Mouse (Mus musculus) bone marrow macrophage, adult 2 months (primary cell): ENCODE data around the gene Ccsap. TPM values are rescaled to one million over a fixed set of nuclear protein-coding genes. Genes with fewer than 3 reads are reported as not detected.
A peak's percentile ranks its signal among the peaks of the same experiment; 100 is the strongest.

Experiments used
- H3K27ac ChIP-seq: 2 replicates; pipeline ENCODE4 v1.5.1; 2012; ENCODE audit warnings: low read depth, low read length; ENCODE audit not compliant: insufficient read depth
- H3K4me1 ChIP-seq: 2 replicates; pipeline ENCODE4 v1.6.1; 2012; ENCODE audit warnings: low read length; ENCODE audit not compliant: control insufficient read depth, insufficient read depth
- H3K4me3 ChIP-seq: 2 replicates; pipeline ENCODE4 v1.5.1; 2012; ENCODE audit warnings: mild to moderate bottlenecking, low read length, moderate library complexity; ENCODE audit not compliant: insufficient read depth
- CTCF ChIP-seq: IDR thresholded peaks from 2 replicates; pipeline ENCODE4 v1.5.1; 2012; ENCODE audit warnings: low read depth, mild to moderate bottlenecking, low read length, moderate library complexity
- POLR2A ChIP-seq: IDR thresholded peaks from 2 replicates; pipeline ENCODE4 v1.6.1; 2012; ENCODE audit warnings: mild to moderate bottlenecking, low read depth, low read length, borderline replicate concordance
- polyA plus RNA-seq: library from polyadenylated mRNA; stranded (reverse); fragments of >200 nt; gene quantifications from 2 replicates; pipeline ENCODE4 v1.2.4, GENCODE M21; 2012; ENCODE audit not compliant: missing spikeins, insufficient read depth, insufficient read length

The Ccsap gene
- polyA plus RNA-seq, 1 experiment, result 5.9 TPM

- peak overlapping the region; percentile 75 for H3K4me3 ChIP-seq
- TF ChIP-seq POLR2A (no peak), CTCF (no peak)
- peaks cover 10% of the 10 kb centered on the region for H3K4me1 ChIP-seq
- H3K27ac ChIP-seq, result no peak overlapping the region
These were observed 915 bp downstream of the Ccsap start for GRCm38 (mm10) chr8:123858941-123859647.

DNA sequence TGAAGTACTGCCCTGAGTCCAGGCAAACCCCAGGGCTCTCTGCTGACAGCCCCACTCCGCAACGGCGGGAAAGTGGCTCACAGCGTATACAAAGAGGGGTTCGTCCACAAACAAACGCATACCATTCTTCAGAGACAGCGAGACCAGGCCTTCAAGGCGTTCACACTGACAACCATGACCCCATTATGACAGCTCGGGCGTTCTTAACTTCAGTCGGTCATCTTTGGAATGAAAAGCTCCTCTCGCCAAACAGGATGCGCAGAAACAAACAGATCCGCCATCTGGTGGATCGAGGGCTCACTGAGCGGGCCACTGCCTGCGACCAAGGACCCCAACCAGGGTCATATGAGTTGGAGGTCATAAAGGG, 1.5 kb downstream of the Ccsap start:
- Histone ChIP-seq H3K4me1 (peaks cover 10% of the 10 kb centered on the region), H3K4me3 (peak overlapping the region; percentile 75), H3K27ac (no peak overlapping the region)
- no peak for TF ChIP-seq CTCF
- no peak for TF ChIP-seq POLR2A

- Histone ChIP-seq H3K4me1 (peaks cover 10% of the 10 kb centered on the region), H3K4me3 (no peak overlapping the region), H3K27ac (no peak overlapping the region)
- TF ChIP-seq CTCF (no peak), POLR2A (no peak)
These were observed 2.6 kb downstream of the Ccsap start for GRCm38 (mm10) chr8:123857361-123857760.

DNA sequence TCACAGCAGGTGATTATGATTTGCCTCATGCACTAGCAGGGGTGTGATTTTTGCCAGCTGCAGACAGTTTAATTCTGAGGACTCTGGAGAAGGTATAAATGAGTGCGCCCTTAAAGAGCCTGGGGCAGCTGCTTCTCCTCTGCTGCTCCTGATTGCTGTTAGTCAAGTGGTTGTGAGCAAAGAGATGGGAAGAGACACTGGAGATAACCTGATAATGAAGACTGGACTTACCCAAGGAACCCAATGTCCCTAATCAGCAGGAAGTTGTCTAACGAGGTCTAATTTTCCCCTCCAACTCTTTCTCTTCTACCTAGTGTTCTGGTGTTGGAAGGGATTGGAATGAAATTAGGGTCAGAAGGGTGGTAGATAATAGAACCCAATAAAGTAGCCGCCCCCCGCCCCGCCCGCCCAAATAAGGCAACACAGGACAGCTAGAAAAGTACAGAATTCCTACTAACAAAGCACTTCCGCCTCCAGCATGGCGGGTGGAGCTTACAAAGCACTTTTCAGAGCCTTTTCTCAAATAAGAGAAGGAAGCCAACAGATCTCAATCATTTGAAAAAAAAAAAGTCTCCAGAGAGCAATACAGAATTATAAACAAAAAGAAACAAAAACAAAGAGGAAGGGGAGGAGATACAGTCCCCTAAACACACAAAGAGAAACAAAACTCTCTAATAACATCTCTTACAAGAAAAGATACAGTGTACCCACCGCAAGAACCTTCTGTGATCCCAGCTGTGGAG, 5.1 kb downstream of the Ccsap start:
- Histone ChIP-seq H3K4me1 (peaks cover 10% of the 10 kb centered on the region), H3K4me3 (no peak overlapping the region)
- TF ChIP-seq POLR2A (no peak), CTCF (no peak)

GRCm38 (mm10) chr8:123854252-123854651, 5.8 kb downstream of the Ccsap start:
- Histone ChIP-seq H3K27ac (no peak overlapping the region), H3K4me3 (no peak overlapping the region), H3K4me1 (peaks cover 10% of the 10 kb centered on the region)
- TF ChIP-seq POLR2A (no peak), CTCF (no peak)

More for the DNA sequence above, 5.1 kb downstream of the Ccsap start:
- no peak overlapping the region for H3K27ac ChIP-seq

GRCm38 (mm10) chr8:123851590-123851989, 8.4 kb downstream of the Ccsap start:
- Histone ChIP-seq H3K27ac (no peak overlapping the region), H3K4me1 (peaks cover 6% of the 10 kb centered on the region), H3K4me3 (no peak overlapping the region)
- no peak for TF ChIP-seq POLR2A
- no peak for TF ChIP-seq CTCF

DNA sequence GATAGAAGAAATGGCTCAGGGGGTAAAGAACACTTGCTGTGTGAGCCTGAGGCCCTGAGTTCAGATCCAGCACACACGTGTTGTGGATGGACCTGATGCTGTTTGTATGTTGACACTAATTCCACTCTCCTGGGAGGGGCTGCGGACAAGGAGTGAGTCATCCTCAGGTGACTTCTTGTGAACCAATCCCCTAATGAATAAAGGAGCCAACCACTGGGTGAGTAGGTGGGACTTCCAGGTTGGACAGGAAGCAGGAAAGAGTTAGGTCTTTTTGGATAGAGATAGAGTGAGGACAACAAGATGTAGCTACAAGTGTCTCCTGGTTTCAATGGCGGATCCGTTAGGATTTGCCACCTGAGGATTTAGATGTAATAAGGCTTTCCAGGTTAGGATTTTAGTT, 10.7 kb downstream of the Ccsap start:
- no peak for TF ChIP-seq CTCF
- no peak for TF ChIP-seq POLR2A
- no peak overlapping the region for H3K27ac ChIP-seq
- peaks cover 6% of the 10 kb centered on the region; the same call in 1 of the 2 replicates for H3K4me1 ChIP-seq
- no peak overlapping the region for H3K4me3 ChIP-seq

DNA sequence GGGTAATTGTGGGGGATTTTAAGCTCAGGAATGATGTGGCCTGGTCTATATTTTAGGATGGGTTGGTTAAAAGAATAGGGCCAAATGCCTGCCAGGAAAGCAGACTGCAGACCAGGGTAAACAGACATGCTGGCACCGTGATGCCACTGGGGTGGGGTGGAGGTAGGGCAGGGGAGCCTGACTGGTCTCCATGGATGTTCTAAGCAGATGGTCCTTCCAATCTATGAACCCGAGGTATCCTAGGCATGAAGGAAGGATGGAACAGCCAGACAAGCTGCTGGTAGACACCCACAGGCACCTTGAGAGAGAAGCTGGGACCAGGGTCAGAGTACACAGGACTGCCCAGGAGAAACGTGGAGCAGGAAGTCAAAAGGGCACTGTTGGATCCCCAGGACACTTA, 12.5 kb downstream of the Ccsap start:
- Histone ChIP-seq H3K4me3 (no peak overlapping the region), H3K27ac (no peak overlapping the region), H3K4me1 (peaks cover 6% of the 10 kb centered on the region; the same call in 1 of the 2 replicates)
- TF ChIP-seq POLR2A (no peak), CTCF (no peak)

- TF ChIP-seq POLR2A (no peak), CTCF (no peak)
- H3K4me1 ChIP-seq, result peaks cover 6% of the 10 kb centered on the region; the same call in 1 of the 2 replicates
These were observed 13.5 kb downstream of the Ccsap start for GRCm38 (mm10) chr8:123846509-123846908.

GRCm38 (mm10) chr8:123845991-123846390, 14.0 kb downstream of the Ccsap start:
- no peak for TF ChIP-seq CTCF
- TF ChIP-seq POLR2A, result no peak
- no peak overlapping the region for H3K4me3 ChIP-seq
- H3K4me1 ChIP-seq, result peaks cover 6% of the 10 kb centered on the region; the same call in 1 of the 2 replicates
- H3K27ac ChIP-seq, result no peak overlapping the region

More at GRCm38 (mm10) chr8:123846509-123846908, 13.5 kb downstream of the Ccsap start:
- no peak overlapping the region for H3K4me3 ChIP-seq
- H3K27ac ChIP-seq, result no peak overlapping the region
